Mouse (Mus musculus) testis, adult 2 months (tissue): Measurements from ENCODE around the gene Cadm4. TPM values are rescaled to one million over a fixed set of nuclear protein-coding genes. Genes with fewer than 3 reads are reported as not detected.

Source experiments
- H3K27ac ChIP-seq: fragments of 200-500 bp; 2 replicates; pipeline ENCODE4 v1.5.1; 2012; ENCODE audit warnings: low read depth, low read length; ENCODE audit not compliant: control insufficient read depth, insufficient read depth
- H3K27me3 ChIP-seq: fragments of 200-500 bp; 2 replicates; pipeline ENCODE4 v1.6.1; 2012; ENCODE audit warnings: mild to moderate bottlenecking, low read length, moderate library complexity; ENCODE audit not compliant: control insufficient read depth, insufficient read depth
- H3K36me3 ChIP-seq: fragments of 200-500 bp; 2 replicates; pipeline ENCODE4 v1.6.1; 2012; ENCODE audit warnings: mild to moderate bottlenecking, low read length; ENCODE audit not compliant: control insufficient read depth, insufficient read depth
- H3K4me1 ChIP-seq: fragments of 200-500 bp; 2 replicates; pipeline ENCODE4 v1.6.1; 2012; ENCODE audit warnings: low read length; ENCODE audit not compliant: control insufficient read depth, insufficient read depth
- H3K4me3 ChIP-seq: fragments of 200-500 bp; 2 replicates; pipeline ENCODE4 v1.5.1; 2012; ENCODE audit warnings: low read depth, mild to moderate bottlenecking, low read length, moderate library complexity, mixed read lengths; ENCODE audit not compliant: control insufficient read depth
- CTCF ChIP-seq: fragments of 200-500 bp; IDR thresholded peaks from 2 replicates; pipeline ENCODE4 v1.5.1; 2012; ENCODE audit warnings: low read depth, mild to moderate bottlenecking, inconsistent platforms, low read length, moderate library complexity; ENCODE audit not compliant: control insufficient read depth, insufficient read depth, insufficient replicate concordance
- POLR2A ChIP-seq: fragments of 200-500 bp; IDR thresholded peaks from 2 replicates; pipeline ENCODE4 v1.6.1; 2012; ENCODE audit warnings: low read depth, mild to moderate bottlenecking, inconsistent platforms, low read length, moderate library complexity; ENCODE audit not compliant: control insufficient read depth
- polyA plus RNA-seq: library from polyadenylated mRNA; depleted of rRNA; stranded (reverse); fragments of >200 nt; gene quantifications from 2 replicates; pipeline ENCODE4 v1.2.3, GENCODE M21; 2012

The Cadm4 gene
- polyA plus RNA-seq, 1 experiment, result 2.5 TPM

GRCm38 (mm10) chr7:24470356-24470755, 11.5 kb upstream of the Cadm4 start:
- TF ChIP-seq POLR2A (no peak), CTCF (no peak)
- H3K4me3 ChIP-seq, result no peak overlapping the region
- no peak overlapping the region for H3K27ac ChIP-seq
- H3K27me3 ChIP-seq, result no peaks in the 10 kb centered on the region
- H3K36me3 ChIP-seq, result no peaks in the 10 kb centered on the region
- H3K4me1 ChIP-seq, result peaks cover 19% of the 10 kb centered on the region

- no peak overlapping the region for H3K27ac ChIP-seq
- H3K4me1 ChIP-seq, result peaks cover 20% of the 10 kb centered on the region
- no peak overlapping the region for H3K4me3 ChIP-seq
- H3K36me3 ChIP-seq, result no peaks in the 10 kb centered on the region
- H3K27me3 ChIP-seq, result no peaks in the 10 kb centered on the region
- TF ChIP-seq POLR2A (no peak), CTCF (no peak)
Observed at GRCm38 (mm10) chr7:24472442-24472841, 9.4 kb upstream of the Cadm4 start.

GRCm38 (mm10) chr7:24472937-24473336, 8.9 kb upstream of the Cadm4 start:
- TF ChIP-seq POLR2A (no peak), CTCF (peak; percentile 78; the same call in 1 of the 2 replicates)
- Histone ChIP-seq H3K27ac (no peak overlapping the region), H3K4me1 (peaks cover 20% of the 10 kb centered on the region), H3K4me3 (no peak overlapping the region), H3K27me3 (no peaks in the 10 kb centered on the region), H3K36me3 (no peaks in the 10 kb centered on the region)

DNA sequence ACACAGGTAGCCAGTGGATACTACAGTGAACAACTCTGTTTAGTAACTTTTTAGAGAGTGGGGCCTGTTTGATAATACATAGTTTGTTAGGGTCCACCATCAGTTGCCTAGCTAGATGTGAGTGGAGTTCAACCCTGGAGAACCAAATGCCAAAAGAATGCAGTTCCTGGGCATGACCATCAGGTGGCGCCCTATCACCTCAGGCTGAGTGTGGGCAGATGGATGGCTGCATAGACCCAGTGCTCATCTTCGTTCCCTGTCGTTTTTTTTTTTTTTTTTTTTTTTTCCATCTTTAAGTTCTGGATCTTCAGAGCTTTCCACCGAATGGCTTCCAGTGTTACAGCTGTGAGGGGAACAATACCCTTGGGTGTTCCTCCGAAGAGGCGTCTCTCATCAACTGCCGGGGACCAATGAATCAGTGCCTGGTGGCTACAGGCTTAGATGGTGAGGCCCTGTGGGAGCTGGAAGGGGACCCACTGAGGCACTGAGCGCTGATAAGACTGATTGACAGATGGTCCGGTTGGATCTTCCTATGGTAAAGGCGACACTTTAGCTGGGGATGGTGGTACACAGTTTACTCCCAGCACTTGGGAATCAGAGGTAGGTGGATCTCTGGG, 7.8 kb upstream of the Cadm4 start:
- no peaks in the 10 kb centered on the region for H3K36me3 ChIP-seq
- no peak overlapping the region for H3K27ac ChIP-seq
- no peaks in the 10 kb centered on the region for H3K27me3 ChIP-seq
- TF ChIP-seq POLR2A, result no peak
- TF ChIP-seq CTCF, result peak; percentile 96
- H3K4me1 ChIP-seq, result peaks cover 20% of the 10 kb centered on the region
- H3K4me3 ChIP-seq, result no peak overlapping the region

GRCm38 (mm10) chr7:24474811-24475506, 6.9 kb upstream of the Cadm4 start:
- no peaks in the 10 kb centered on the region for H3K27me3 ChIP-seq
- H3K27ac ChIP-seq, result no peak overlapping the region
- H3K4me1 ChIP-seq, result peaks cover 20% of the 10 kb centered on the region
- H3K4me3 ChIP-seq, result no peak overlapping the region; the same call in 1 of the 2 replicates
- H3K36me3 ChIP-seq, result no peaks in the 10 kb centered on the region
- TF ChIP-seq POLR2A (no peak), CTCF (no peak)

DNA sequence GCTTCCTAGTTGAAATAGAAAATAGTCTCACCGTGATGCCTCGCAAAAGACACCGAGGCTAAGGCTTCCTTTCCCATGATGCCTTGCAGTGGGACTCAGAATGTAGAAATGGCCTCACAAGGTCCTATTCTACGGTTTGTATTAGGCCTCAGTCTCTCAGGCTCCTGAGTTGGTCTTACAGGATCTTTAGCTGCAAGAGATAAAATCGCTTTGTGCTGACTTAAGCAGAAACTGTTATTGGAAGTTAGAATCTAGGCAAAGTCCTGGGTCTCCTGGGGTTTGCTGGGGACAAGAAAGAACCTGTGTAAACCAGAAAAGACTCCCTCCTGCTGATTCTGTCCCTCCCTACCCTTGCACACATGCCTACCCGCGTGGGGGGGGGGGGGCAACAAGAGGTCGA, 5.5 kb upstream of the Cadm4 start:
- Histone ChIP-seq H3K27ac (no peak overlapping the region), H3K4me3 (no peak overlapping the region), H3K27me3 (no peaks in the 10 kb centered on the region), H3K36me3 (no peaks in the 10 kb centered on the region), H3K4me1 (peaks cover 20% of the 10 kb centered on the region)
- TF ChIP-seq POLR2A (no peak), CTCF (no peak)

DNA sequence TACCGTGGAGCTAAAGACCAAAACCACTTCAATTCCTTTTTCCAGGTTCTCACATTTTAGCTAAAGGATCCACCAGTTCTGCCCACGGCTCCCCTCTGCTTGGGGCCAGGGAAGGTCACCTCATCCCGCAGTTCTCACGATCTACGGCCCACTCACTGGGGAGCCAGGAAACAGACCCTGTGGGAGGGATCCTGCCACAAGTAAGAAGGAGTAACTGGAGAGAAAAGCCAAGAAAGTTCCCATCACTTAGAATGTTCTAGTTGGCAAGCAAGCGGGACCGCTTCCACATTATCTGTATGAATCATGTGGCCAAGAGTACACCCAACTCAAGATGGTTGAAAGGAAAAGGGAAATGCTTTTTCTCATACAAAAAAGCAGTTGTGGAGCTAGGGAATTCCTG, 5.0 kb upstream of the Cadm4 start:
- Histone ChIP-seq H3K4me1 (peaks cover 20% of the 10 kb centered on the region), H3K27me3 (no peaks in the 10 kb centered on the region), H3K36me3 (no peaks in the 10 kb centered on the region), H3K27ac (no peak overlapping the region), H3K4me3 (no peak overlapping the region)
- TF ChIP-seq POLR2A (no peak), CTCF (no peak)
